8 mouse cellular contexts compared by ENCODE assay signal in genomic region chr7:98321083-98321482, GRCm38 (mm10). TPM values are rescaled to one million over a fixed set of nuclear protein-coding genes. Genes with fewer than 3 reads are reported as not detected.
DNase-seq lines count a peak whose midpoint lies in the region; ATAC-seq and TF ChIP-seq lines count a peak whose summit lies in the region.

Acer3 (minus strand) TSS chr7:98321208.

- no peak for ATAC-seq in hindbrain, embryonic 11.5 days (ENCODE audit: low FRiP score)
- ATAC-seq in liver, embryonic 16.5 days (ENCODE audit: low read depth) = no peak

- no peak within 1 kb of the TSS for H3K9ac ChIP-seq in hindbrain, embryonic 11.5 days (ENCODE audit: low read depth, low read length)
- H3K9ac ChIP-seq in liver, embryonic 16.5 days (ENCODE audit: low read depth, low read length) = no peak within 1 kb of the TSS

- no peak for TF ChIP-seq CTCF in left cerebral cortex, adult 2 months (IDR thresholded peaks at IDR 0.05)
- TF ChIP-seq CTCF in cortical plate, adult 2 months (IDR thresholded peaks at IDR 0.05; ENCODE audit: extremely low read depth, insufficient read depth, low read length) = no peak

- no peaks in the 10 kb centered on the region for H3K36me3 ChIP-seq in hindbrain, embryonic 11.5 days (ENCODE audit: control insufficient read depth, insufficient read depth, low read length)
- no peaks in the 10 kb centered on the region for H3K36me3 ChIP-seq in liver, embryonic 16.5 days (ENCODE audit: control insufficient read depth, insufficient read depth)

- H3K9me3 ChIP-seq in hindbrain, embryonic 11.5 days (ENCODE audit: control insufficient read depth, low read length) = no peaks in the 10 kb centered on the region
- H3K9me3 ChIP-seq in liver, embryonic 16.5 days (replicated peaks; ENCODE audit: control insufficient read depth, low read length) = no peaks in the 10 kb centered on the region

- TF ChIP-seq POLR2A in cortical plate, adult 2 months (IDR thresholded peaks at IDR 0.05; ENCODE audit: extremely low read depth, insufficient read depth, low read length) = no peak

- H3K27ac ChIP-seq in left cerebral cortex, adult 2 months = no peak within 1 kb of the TSS
- H3K27ac ChIP-seq in cortical plate, adult 2 months (ENCODE audit: insufficient read depth, low read length) = no peak within 1 kb of the TSS
- no peak within 1 kb of the TSS for H3K27ac ChIP-seq in hindbrain, embryonic 11.5 days (ENCODE audit: low read depth, low read length)
- no peak within 1 kb of the TSS for H3K27ac ChIP-seq in liver, embryonic 16.5 days (ENCODE audit: low read length)

- H3K27me3 ChIP-seq in hindbrain, embryonic 11.5 days (ENCODE audit: control insufficient read depth, insufficient read depth, low read length) = no peaks in the 10 kb centered on the region
- no peaks in the 10 kb centered on the region for H3K27me3 ChIP-seq in liver, embryonic 16.5 days (ENCODE audit: control insufficient read depth, insufficient read depth, low read depth, low read length)

- no peaks in the 10 kb centered on the region for H3K4me1 ChIP-seq in cortical plate, adult 2 months (ENCODE audit: control insufficient read depth, insufficient read depth, low read length)
- H3K4me1 ChIP-seq in hindbrain, embryonic 11.5 days (replicated peaks; ENCODE audit: control insufficient read depth, insufficient read depth, low read length) = no peaks in the 10 kb centered on the region
- H3K4me1 ChIP-seq in liver, embryonic 16.5 days (ENCODE audit: control insufficient read depth, low read depth, low read length) = peaks cover 17% of the 10 kb centered on the region

- H3K4me2 ChIP-seq in hindbrain, embryonic 11.5 days (replicated peaks; ENCODE audit: low read depth, low read length) = no peak within 1 kb of the TSS
- H3K4me2 ChIP-seq in liver, embryonic 16.5 days (ENCODE audit: low read depth, low read length) = no peak within 1 kb of the TSS

- DNase-seq in left cerebral cortex, adult 2 months (ENCODE audit: extremely low spot score in 1 of 2, low spot score in 2 of 2) = no peak
- no peak for DNase-seq in left cerebral cortex, adult 9 months (ENCODE audit: low spot score in 2 of 2)
- no peak for DNase-seq in hindbrain, embryonic 11.5 days (ENCODE audit: low spot score)
- DNase-seq in gastrocnemius, adult 18-20 months (ENCODE audit: low spot score) = no peak
- no peak for DNase-seq in kidney, adult 8-10 months
- DNase-seq in kidney, postnatal 10 days = no peak

- intact Hi-C loops in left cerebral cortex, adult 2 months (cut with DNase I) = no loop called here

- WGBS in hindbrain, embryonic 11.5 days = 96% methylated on average over 2 of the region's 2 CpGs
- 53% methylated on average over 2 of the region's 2 CpGs for WGBS in liver, embryonic 16.5 days (ENCODE audit: insufficient replicate concordance)

- H3K4me3 ChIP-seq in left cerebral cortex, adult 2 months = no peak within 1 kb of the TSS
- H3K4me3 ChIP-seq in cortical plate, adult 2 months (ENCODE audit: insufficient read depth, low read length) = no peak within 1 kb of the TSS
- no peak within 1 kb of the TSS for H3K4me3 ChIP-seq in hindbrain, embryonic 11.5 days (ENCODE audit: low read depth, low read length)
- no peak within 1 kb of the TSS for H3K4me3 ChIP-seq in liver, embryonic 16.5 days (ENCODE audit: low read depth, low read length)

RNA-seq across cellular contexts. Expression of gene Acer3, which starts in this region (rescaled TPM):
- 10 to 100 TPM; 22.2 to 25.4 TPM for total RNA-seq in left cerebral cortex, adult 2 months (2021)
- polyA plus RNA-seq in cortical plate, adult 2 months (2012; rRNA removed) = 10.0 and 10.3 TPM in 2 replicates
- 16.9 and 17.5 TPM in 2 replicates for polyA plus RNA-seq in hindbrain, embryonic 11.5 days (2014; fragmentation: Nextera tagmentation; extraction: Ambion mirVana)
- 22.6 and 23.2 TPM in 2 replicates for polyA plus RNA-seq in liver, embryonic 16.5 days (2015; fragmentation: Nextera tagmentation; extraction: Ambion mirVana)
- total RNA-seq in gastrocnemius, adult 18-20 months (2021) = 1 to 10 TPM; 3.6 to 4.1 TPM

Comparison
In these comparisons a context has a peak if more than half of its experiments do, and no peak if none do; other contexts are left out.
1. RNA of gene Acer3 (total RNA-seq): 22.2 to 25.4 TPM in left cerebral cortex, adult 2 months; 3.6 to 4.1 TPM in gastrocnemius, adult 18-20 months; every median in the first group is over 4 times any median in the second.